Mouse (Mus musculus) forebrain, embryonic 13.5 days (tissue): ENCODE data around the gene Dynlt3. TPM values are rescaled to one million over a fixed set of nuclear protein-coding genes. Genes with fewer than 3 reads are reported as not detected.
"Not testable (repeated sequence)": the region's sequence is repeated elsewhere in the genome, so short reads cannot be mapped to it uniquely, and the experiment has no call there.

Experiments used
- ATAC-seq: fragments of 200-750 bp; cut with Nextera tagmentation; 2 replicates; pipeline ENCODE4 v1.8.0; 2017
- H3K27ac ChIP-seq: fragments of 300-500 bp; sonication (generic); 2 replicates; pipeline ENCODE4 v1.5.1; 2015; ENCODE audit warnings: inconsistent platforms, mild to moderate bottlenecking, moderate library complexity
- H3K27me3 ChIP-seq: fragments of 300-500 bp; sonication (generic); 2 replicates; pipeline ENCODE4 v1.6.1; 2015; ENCODE audit warnings: mild to moderate bottlenecking, inconsistent platforms
- H3K36me3 ChIP-seq: fragments of 300-500 bp; sonication (generic); 2 replicates; pipeline ENCODE4 v1.6.1; 2015; ENCODE audit warnings: mild to moderate bottlenecking, inconsistent platforms; ENCODE audit not compliant: poor library complexity, severe bottlenecking
- H3K4me1 ChIP-seq: fragments of 300-500 bp; sonication (generic); 2 replicates; pipeline ENCODE4 v1.6.1; 2015; ENCODE audit warnings: inconsistent platforms
- H3K4me2 ChIP-seq: fragments of 300-500 bp; sonication (generic); 2 replicates; pipeline ENCODE4 v1.6.1; 2015; ENCODE audit warnings: inconsistent platforms, mild to moderate bottlenecking, moderate library complexity
- H3K4me3 ChIP-seq: fragments of 300-500 bp; sonication (generic); 2 replicates; pipeline ENCODE4 v1.5.1; 2015; ENCODE audit warnings: mild to moderate bottlenecking, inconsistent platforms
- H3K9ac ChIP-seq: fragments of 300-500 bp; sonication (generic); 2 replicates; pipeline ENCODE4 v1.6.1; 2015; ENCODE audit warnings: mild to moderate bottlenecking, inconsistent platforms
- H3K9me3 ChIP-seq: fragments of 300-500 bp; sonication (generic); replicated peaks from 2 replicates; pipeline ENCODE4 v1.6.1; 2016; ENCODE audit warnings: inconsistent platforms
- WGBS: fragments of 180-500 bp; shearing (Covaris S2); methylation state at CpG from one replicate; pipeline ENCODE4 v1.1.7; 2015; 5-methylcytosine and 5-hydroxymethylcytosine counted together
- polyA plus RNA-seq: library from polyadenylated mRNA; unstranded; fragments of >200 nt; fragmentation: Nextera tagmentation; extraction: Ambion mirVana; gene quantifications from 2 replicates; pipeline ENCODE4 v1.2.1, GENCODE M21; 2015

Dynlt3 gene
- polyA plus RNA-seq = 28.3 and 31.0 TPM in 2 replicates

DNA sequence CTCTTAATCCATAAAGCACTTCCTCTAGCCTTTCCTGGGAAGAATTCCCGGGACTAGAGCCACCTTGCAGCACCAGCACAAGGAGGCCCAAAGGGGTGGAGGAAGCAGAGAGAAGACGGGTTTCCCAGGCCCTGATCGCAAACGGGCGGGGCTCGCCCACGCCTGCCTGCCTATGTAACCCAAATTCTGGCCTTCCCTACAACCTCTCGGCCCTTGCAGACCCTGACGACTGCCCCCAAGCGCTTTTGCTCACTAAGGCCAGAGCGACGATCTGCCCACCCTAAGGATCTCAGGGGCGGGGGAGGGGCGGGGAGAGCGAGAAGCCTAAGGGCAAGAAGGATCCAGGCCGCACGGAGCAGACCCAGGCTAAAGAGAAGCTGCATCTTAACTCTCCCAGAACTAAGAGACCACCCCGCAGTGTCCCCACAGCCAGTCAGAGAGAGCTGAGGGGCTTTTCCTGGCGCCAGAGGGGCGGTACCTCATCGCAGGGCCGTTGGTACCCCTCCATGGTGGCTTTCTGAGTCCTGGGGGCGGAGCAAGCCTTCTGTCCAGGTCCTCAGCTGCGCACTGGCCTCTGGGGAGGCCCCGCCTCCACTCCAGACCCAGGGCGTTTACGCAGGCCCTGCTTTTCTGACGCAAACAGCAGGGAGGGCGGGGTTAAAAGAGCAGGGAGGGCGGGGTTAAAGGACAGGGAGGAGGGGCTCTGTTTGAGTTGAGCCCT lies at the start of gene Dynlt3:
Gene Dynlt3 (minus strand): TSS at position 613 of the 721 bp plus-strand sequence.
- Histone ChIP-seq H3K4me2 (peak within 1 kb of the TSS; percentile 58), H3K9me3 (no peaks in the 10 kb centered on the region), H3K36me3 (no peaks in the 10 kb centered on the region), H3K9ac (peak within 1 kb of the TSS; percentile 67), H3K27ac (peak within 1 kb of the TSS; percentile 77), H3K4me3 (peak within 1 kb of the TSS; percentile 48), H3K27me3 (no peaks in the 10 kb centered on the region), H3K4me1 (no peaks in the 10 kb centered on the region)
- peak; percentile 99 for ATAC-seq
- WGBS = 12% methylated on average over 29 of the region's 30 CpGs

DNA sequence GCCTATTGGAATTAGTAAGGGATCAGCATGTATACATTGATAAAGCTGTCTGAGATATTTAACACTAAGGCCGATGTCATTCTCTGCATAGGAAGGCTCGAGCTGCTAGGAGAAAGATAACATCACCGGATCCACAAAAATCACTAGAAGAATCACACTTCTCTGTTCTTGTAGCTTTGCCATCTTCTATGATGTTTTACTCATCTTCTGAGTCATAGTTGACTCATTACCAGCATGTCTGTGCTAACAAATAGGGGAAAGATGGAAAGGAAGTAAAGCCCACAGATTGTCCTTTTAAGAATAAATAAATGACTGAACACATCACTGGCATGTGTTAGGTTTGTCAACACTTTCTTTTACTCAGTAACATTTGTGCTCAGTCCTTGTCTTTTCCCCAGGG lies 37.0 kb upstream of the Dynlt3 start:
- H3K4me3 ChIP-seq = no peak overlapping the region
- 92% methylated on average over 3 of the region's 3 CpGs for WGBS
- ATAC-seq = no peak

DNA sequence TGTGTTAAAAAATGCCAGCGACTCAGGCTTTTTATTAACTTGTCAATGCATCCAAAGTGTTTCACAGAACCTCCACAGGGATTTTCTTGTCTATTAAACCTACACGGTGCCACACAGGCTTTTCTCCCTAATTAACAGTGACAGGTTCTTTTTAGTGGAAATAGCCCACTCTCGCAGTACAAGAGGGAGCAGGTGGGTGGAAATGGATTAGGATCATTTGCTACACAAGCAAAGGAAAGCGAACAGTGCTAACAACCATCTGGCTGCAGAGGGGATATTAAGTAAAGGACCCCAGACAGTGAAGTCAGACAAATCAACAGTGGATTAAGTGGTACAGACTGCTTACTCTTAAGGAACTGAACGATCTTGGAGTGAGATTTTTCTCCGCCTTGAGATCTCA lies 33.2 kb upstream of the Dynlt3 start:
- H3K27me3 ChIP-seq = no peaks in the 10 kb centered on the region
- no peaks in the 10 kb centered on the region for H3K9me3 ChIP-seq
- ATAC-seq = peak; percentile 94
- H3K4me1 ChIP-seq = no peaks in the 10 kb centered on the region
- H3K27ac ChIP-seq = peak overlapping the region; percentile 10; the same call in 1 of the 2 replicates
- H3K4me2 ChIP-seq = no peak overlapping the region
- no peak overlapping the region for H3K4me3 ChIP-seq
- no peak overlapping the region for H3K9ac ChIP-seq
- H3K36me3 ChIP-seq = no peaks in the 10 kb centered on the region
- WGBS = 28% methylated on average over 6 of the region's 6 CpGs

More for the DNA sequence above, 37.0 kb upstream of the Dynlt3 start:
- no peaks in the 10 kb centered on the region for H3K9me3 ChIP-seq
- H3K27me3 ChIP-seq = no peaks in the 10 kb centered on the region
- no peaks in the 10 kb centered on the region for H3K36me3 ChIP-seq
- H3K4me1 ChIP-seq = no peaks in the 10 kb centered on the region
- no peak overlapping the region for H3K4me2 ChIP-seq
- no peak overlapping the region for H3K27ac ChIP-seq
- no peak overlapping the region for H3K9ac ChIP-seq

DNA sequence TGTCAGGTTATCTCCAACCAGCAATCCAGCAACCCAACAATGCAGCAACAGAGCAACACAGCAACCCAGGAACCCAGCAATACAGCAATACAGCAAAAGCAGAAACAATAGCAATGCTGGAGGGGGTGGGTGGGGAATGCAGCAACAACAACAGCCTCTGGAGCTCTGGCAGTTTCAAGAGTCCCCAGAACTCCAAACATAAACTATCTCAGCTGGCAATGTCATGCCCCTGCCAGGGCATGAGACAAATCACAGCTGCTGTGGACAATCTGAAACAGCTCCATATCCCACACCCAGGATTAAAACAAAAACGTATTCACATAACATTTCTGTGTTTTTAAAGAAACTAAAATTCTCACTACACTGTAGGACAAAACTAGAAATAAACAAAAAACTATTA lies 9.2 kb upstream of the Dynlt3 start:
- WGBS = 69% methylated on average over 1 of the region's 1 CpGs

DNA sequence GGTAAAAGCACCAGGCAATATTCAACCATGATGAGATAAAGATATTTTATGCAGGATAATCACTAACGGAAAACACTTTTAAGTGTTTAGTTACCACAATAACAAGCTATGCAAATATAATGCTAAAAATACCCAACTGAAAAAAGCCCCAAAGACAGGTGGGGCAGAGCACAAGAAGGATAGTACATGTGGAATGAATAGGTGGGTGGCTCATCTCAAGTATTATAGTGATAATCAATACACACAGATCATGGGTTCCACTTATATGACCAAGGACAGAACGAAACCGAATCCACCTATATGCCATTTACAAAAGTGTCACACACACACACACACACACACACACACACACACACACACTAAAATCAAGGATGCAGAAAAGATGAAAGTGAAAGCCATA lies 8.6 kb upstream of the Dynlt3 start:
- Histone ChIP-seq H3K27me3 (no peaks in the 10 kb centered on the region), H3K36me3 (no peaks in the 10 kb centered on the region), H3K9me3 (no peaks in the 10 kb centered on the region), H3K9ac (no peak overlapping the region), H3K4me1 (no peaks in the 10 kb centered on the region), H3K27ac (no peak overlapping the region), H3K4me2 (no peak overlapping the region), H3K4me3 (no peak overlapping the region)
- ATAC-seq = no peak
- 84% methylated on average over 3 of the region's 3 CpGs for WGBS

More for the DNA sequence above, 9.2 kb upstream of the Dynlt3 start:
- no peak for ATAC-seq
- no peak overlapping the region for H3K4me2 ChIP-seq
- no peak overlapping the region for H3K9ac ChIP-seq
- no peaks in the 10 kb centered on the region for H3K9me3 ChIP-seq
- H3K27me3 ChIP-seq = no peaks in the 10 kb centered on the region
- H3K27ac ChIP-seq = no peak overlapping the region
- H3K4me1 ChIP-seq = no peaks in the 10 kb centered on the region
- H3K4me3 ChIP-seq = no peak overlapping the region
- H3K36me3 ChIP-seq = no peaks in the 10 kb centered on the region

DNA sequence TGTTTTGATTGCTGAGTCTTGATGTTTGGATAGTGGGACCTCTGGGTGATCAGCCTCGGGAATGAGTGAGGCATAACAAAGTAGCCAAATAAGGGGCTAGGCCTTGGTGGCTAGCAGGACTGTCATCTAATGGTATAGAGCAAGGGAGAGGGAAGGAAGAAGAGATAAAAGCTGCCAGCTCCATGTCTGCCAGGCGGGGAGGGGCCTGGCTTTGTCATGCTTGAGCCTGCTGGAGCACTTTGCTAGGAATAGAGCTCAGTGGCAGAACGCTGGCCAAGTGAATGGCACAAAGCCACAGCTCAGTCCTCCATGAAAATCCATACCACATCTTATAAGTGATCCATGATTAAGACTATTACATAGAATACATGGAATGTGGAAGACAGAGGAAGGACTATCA lies 10.0 kb downstream of the Dynlt3 start:
- ATAC-seq = no peak
- Histone ChIP-seq H3K27ac (no peak overlapping the region), H3K4me3 (no peak overlapping the region), H3K27me3 (no peaks in the 10 kb centered on the region), H3K4me1 (no peaks in the 10 kb centered on the region), H3K9ac (no peak overlapping the region), H3K36me3 (no peaks in the 10 kb centered on the region), H3K4me2 (no peak overlapping the region), H3K9me3 (no peaks in the 10 kb centered on the region; the same call in 1 of the 2 replicates)
- 61% methylated on average over 3 of the region's 3 CpGs for WGBS

DNA sequence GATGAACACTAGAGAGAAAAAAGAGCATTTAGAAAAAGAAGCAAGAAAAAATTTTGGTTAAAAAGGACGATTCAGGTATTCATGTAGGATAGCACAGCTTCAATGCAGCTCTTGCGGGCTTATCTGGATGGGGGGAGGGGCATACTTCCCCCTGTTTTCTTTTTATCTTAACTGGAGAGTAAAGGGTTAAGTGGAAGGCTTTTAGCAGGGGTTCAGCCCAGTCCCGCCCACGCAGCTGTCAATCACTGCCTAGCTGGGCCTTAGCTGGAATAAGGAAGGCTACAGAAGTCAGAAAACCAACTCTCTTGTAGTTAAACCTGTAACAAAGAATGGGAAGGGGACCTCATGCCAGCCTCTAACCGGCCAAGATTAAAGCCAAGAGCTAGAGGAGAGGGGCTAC lies 22.2 kb downstream of the Dynlt3 start:
- H3K9ac ChIP-seq, H3K27ac ChIP-seq, H3K4me3 ChIP-seq, H3K9me3 ChIP-seq, H3K27me3 ChIP-seq, H3K36me3 ChIP-seq, H3K4me1 ChIP-seq, ATAC-seq, H3K4me2 ChIP-seq: not testable (repeated sequence)
- 73% methylated on average over 5 of the region's 5 CpGs for WGBS

- not testable (repeated sequence) for H3K4me2 ChIP-seq, H3K9ac ChIP-seq, ATAC-seq, H3K27ac ChIP-seq, H3K36me3 ChIP-seq, H3K27me3 ChIP-seq, H3K4me1 ChIP-seq, H3K9me3 ChIP-seq, H3K4me3 ChIP-seq
- 67% methylated on average over 2 of the region's 2 CpGs for WGBS
Observed at GRCm38 (mm10) chrX:9640126-9640525, 22.7 kb downstream of the Dynlt3 start.

Other genes starting within 250 kb of the Dynlt3 start
- 0.27 and 0.63 TPM in 2 replicates for gene Cybb, start 175.2 kb downstream of the Dynlt3 start, polyA plus RNA-seq
- gene H2al1o, start 90.6 kb downstream of the Dynlt3 start, polyA plus RNA-seq = not detected in 2 replicates
- gene Hypm, start 183.9 kb upstream of the Dynlt3 start, polyA plus RNA-seq = not detected in 2 replicates
- not detected in 2 replicates for gene H2al3, start 186.7 kb upstream of the Dynlt3 start, polyA plus RNA-seq
- gene Sytl5, start 222.6 kb upstream of the Dynlt3 start, polyA plus RNA-seq = 2.0 and 2.5 TPM in 2 replicates